Mouse (Mus musculus) heart, postnatal 0 days (tissue): ENCODE measurements around the gene Olfr1380. TPM values are rescaled to one million over a fixed set of nuclear protein-coding genes. Genes with fewer than 3 reads are reported as not detected.
"Not testable (repeated sequence)": the region's sequence is repeated elsewhere in the genome, so short reads cannot be mapped to it uniquely, and the experiment has no call there.

ENCODE experiments used
- ATAC-seq: fragments of 200-750 bp; cut with Nextera tagmentation; 2 replicates; pipeline ENCODE4 v1.8.0; 2017; ENCODE audit warnings: low read depth, moderate number of reproducible peaks, moderate library complexity; ENCODE audit not compliant: insufficient read depth
- DNase-seq: peaks from one replicate; pipeline ENCODE4 v3.0.0-alpha.2; 2016; ENCODE audit warnings: low spot score
- H3K27ac ChIP-seq: fragments of 300-500 bp; sonication (generic); 2 replicates; pipeline ENCODE4 v1.5.1; 2014; ENCODE audit warnings: low read depth, mild to moderate bottlenecking
- H3K27me3 ChIP-seq: fragments of 300-500 bp; sonication (generic); 2 replicates; pipeline ENCODE4 v1.6.1; 2014; ENCODE audit warnings: low read length, mixed read lengths; ENCODE audit not compliant: control insufficient read depth, insufficient read depth
- H3K36me3 ChIP-seq: fragments of 300-500 bp; sonication (generic); replicated peaks from 2 replicates; pipeline ENCODE4 v1.6.1; 2014; ENCODE audit warnings: low read length, mixed read lengths; ENCODE audit not compliant: control insufficient read depth, insufficient read depth
- H3K4me1 ChIP-seq: fragments of 300-500 bp; sonication (generic); 2 replicates; pipeline ENCODE4 v1.6.1; 2014; ENCODE audit warnings: antibody characterized with exemption; ENCODE audit not compliant: control insufficient read depth, insufficient read depth
- H3K4me2 ChIP-seq: fragments of 300-500 bp; sonication (generic); 2 replicates; pipeline ENCODE4 v1.6.1; 2014; ENCODE audit warnings: low read depth, mild to moderate bottlenecking, low read length, moderate library complexity
- H3K4me3 ChIP-seq: fragments of 300-500 bp; sonication (generic); 2 replicates; pipeline ENCODE4 v1.5.1; 2014; ENCODE audit warnings: low read depth, low read length
- H3K9ac ChIP-seq: fragments of 300-500 bp; sonication (generic); replicated peaks from 2 replicates; pipeline ENCODE4 v1.6.1; 2014; ENCODE audit warnings: low read depth, low read length, mixed read lengths
- H3K9me3 ChIP-seq: fragments of 300-500 bp; sonication (generic); replicated peaks from 2 replicates; pipeline ENCODE4 v1.6.1; 2016; ENCODE audit warnings: low read length; ENCODE audit not compliant: control insufficient read depth
- CTCF ChIP-seq: IDR thresholded peaks from 2 replicates; pipeline ENCODE4 v1.5.1; 2016; ENCODE audit warnings: antibody characterized with exemption, control low read depth, low read depth
- EP300 ChIP-seq: IDR thresholded peaks from 2 replicates; pipeline ENCODE4 v1.6.1; 2016; ENCODE audit warnings: antibody characterized with exemption, low read depth
- WGBS: fragments of 180-500 bp; shearing (Covaris S2); extraction: QIAGEN DNeasy Blood & Tissue Kit; methylation state at CpG from one replicate; pipeline ENCODE4 v1.1.7; 2014; 5-methylcytosine and 5-hydroxymethylcytosine counted together
- polyA plus RNA-seq: library from polyadenylated mRNA; unstranded; fragments of >200 nt; fragmentation: Nextera tagmentation; extraction: Ambion mirVana; gene quantifications from 2 replicates; pipeline ENCODE4 v1.2.1, GENCODE M21; 2015
- total RNA-seq: library from RNA; depleted of rRNA; stranded (reverse); fragments of >200 nt; gene quantifications from 2 replicates; pipeline ENCODE4 v1.2.3, GENCODE M21; 2014; ENCODE audit warnings: low replicate concordance

The Olfr1380 gene
- total and polyA plus RNA-seq, 2 experiments from 2014 or later: not detected

DNA sequence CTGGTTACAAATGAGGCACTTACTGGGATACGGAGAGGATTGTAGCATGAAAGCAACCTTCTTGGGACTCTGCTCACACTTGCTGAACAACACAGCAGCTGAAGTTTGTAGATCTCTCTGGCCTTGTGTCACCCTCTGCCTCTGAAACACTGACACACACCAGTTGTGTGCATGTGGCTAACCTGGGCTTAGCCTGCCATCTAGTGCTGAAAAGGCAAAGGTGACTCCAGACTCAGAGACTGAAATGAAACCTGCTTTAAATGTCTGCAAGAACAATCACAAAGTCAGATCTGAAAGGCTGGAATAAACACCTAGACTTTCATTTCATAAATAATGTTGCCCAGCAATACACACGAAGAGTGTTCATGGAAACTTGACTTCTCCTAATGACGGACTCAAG, 2.6 kb upstream of the Olfr1380 start:
- H3K27me3 ChIP-seq, H3K9ac ChIP-seq, DNase-seq, H3K9me3 ChIP-seq, H3K36me3 ChIP-seq, H3K4me3 ChIP-seq, H3K4me2 ChIP-seq, H3K27ac ChIP-seq, ATAC-seq, H3K4me1 ChIP-seq: not testable (repeated sequence)
- WGBS: 69% methylated on average over 3 of the region's 3 CpGs
- TF ChIP-seq CTCF: peak; percentile 32

DNA sequence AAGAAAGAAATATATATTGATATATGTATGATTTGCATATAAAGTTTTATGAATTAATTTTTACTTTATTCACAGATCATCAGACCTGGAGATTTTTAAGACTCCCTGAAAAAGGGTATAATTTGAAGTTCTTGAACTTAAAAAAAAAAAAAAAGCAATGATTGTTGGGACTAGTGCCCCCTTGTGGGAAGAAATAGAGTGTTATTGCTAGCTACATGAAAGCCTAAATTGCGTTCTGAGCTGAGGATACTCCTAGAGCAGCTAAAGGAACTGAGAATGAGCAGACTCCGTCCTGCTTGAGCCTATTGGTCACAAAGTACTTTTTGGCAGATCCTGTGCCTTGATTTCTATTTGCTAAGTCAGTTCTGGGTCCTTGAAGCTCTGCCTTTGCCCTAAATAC, 18.4 kb downstream of the Olfr1380 start:
- H3K4me2 ChIP-seq, H3K4me3 ChIP-seq, H3K27ac ChIP-seq, H3K36me3 ChIP-seq, H3K27me3 ChIP-seq, H3K9ac ChIP-seq, H3K9me3 ChIP-seq, ATAC-seq, H3K4me1 ChIP-seq: not testable (repeated sequence)
- peak; percentile 17 for DNase-seq
- peak; percentile 21; the same call in 1 of the 2 replicates for TF ChIP-seq CTCF
- WGBS: 37% methylated on average over 2 of the region's 2 CpGs

DNA sequence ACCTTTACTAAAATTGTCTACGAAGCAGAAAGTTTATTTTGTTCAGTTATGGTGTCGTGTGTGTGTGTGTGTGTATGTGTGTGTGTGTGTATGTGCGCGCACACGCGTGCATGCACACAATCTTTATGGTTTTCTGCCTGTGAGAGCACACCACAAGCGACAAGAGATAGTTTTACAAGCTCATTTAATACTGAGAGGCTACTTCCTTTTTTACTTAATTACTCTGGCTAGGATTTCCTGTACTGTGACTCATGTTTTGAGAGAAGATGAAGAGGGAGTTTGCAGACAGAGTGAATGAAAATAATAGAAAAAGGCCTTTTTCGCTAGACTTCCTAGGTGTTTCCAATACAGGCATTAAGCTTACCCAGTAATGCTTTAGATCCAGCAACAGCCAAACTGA, 23.8 kb downstream of the Olfr1380 start:
- H3K9ac ChIP-seq, DNase-seq, H3K4me2 ChIP-seq, H3K27ac ChIP-seq, ATAC-seq, H3K9me3 ChIP-seq, H3K36me3 ChIP-seq, H3K4me3 ChIP-seq, H3K27me3 ChIP-seq, H3K4me1 ChIP-seq: not testable (repeated sequence)
- 75% methylated on average over 8 of the region's 8 CpGs for WGBS

DNA sequence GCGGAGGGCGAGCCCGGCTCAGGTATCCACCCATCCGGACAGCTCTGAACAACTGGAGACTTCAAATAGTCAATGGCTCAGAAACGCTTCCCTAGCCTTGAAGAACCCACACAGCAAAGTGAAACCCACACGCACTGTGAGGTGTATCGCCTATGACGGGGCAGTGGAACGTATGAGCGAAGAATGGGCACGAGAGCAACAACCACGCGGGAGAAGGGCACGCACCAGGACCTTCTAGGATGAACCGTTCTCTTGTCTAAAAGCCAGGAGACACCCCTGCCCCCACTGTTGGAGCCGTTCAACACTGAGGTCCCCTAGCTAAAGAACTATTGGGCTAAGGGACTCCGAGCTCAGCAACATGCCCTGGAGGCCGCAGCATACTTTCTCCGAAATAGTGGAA, 33.5 kb downstream of the Olfr1380 start:
- no peak for ATAC-seq
- H3K27me3 ChIP-seq: no peaks in the 10 kb centered on the region
- no peaks in the 10 kb centered on the region for H3K36me3 ChIP-seq
- no peak overlapping the region for H3K4me3 ChIP-seq
- H3K9me3 ChIP-seq: no peaks in the 10 kb centered on the region
- H3K4me2 ChIP-seq: no peak overlapping the region
- no peaks in the 10 kb centered on the region for H3K4me1 ChIP-seq
- no peak for DNase-seq
- no peak for TF ChIP-seq CTCF
- no peak for TF ChIP-seq EP300
- 86% methylated on average over 19 of the region's 19 CpGs for WGBS
- H3K27ac ChIP-seq: no peak overlapping the region
- no peak overlapping the region for H3K9ac ChIP-seq

DNA sequence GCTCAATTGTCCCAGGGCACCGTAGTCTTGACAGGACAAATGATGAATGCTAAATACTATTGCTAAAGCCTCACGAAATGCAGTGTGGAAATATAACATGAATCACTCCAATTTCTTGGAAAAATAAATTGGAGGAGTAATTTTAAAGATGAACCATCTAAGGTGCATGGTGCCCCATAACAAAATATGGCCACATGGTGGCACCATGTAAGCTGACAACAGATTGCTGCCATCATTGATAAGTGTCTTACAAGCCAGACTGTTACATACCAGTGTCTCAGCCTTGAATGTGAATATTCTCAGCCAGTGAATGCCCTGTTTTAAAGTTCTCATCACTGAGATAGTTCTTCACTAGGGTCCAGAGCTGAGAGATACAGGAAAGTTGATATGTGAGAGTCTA, 40.5 kb downstream of the Olfr1380 start:
- 57% methylated on average over 2 of the region's 2 CpGs for WGBS
- H3K4me3 ChIP-seq: not testable (repeated sequence)

DNA sequence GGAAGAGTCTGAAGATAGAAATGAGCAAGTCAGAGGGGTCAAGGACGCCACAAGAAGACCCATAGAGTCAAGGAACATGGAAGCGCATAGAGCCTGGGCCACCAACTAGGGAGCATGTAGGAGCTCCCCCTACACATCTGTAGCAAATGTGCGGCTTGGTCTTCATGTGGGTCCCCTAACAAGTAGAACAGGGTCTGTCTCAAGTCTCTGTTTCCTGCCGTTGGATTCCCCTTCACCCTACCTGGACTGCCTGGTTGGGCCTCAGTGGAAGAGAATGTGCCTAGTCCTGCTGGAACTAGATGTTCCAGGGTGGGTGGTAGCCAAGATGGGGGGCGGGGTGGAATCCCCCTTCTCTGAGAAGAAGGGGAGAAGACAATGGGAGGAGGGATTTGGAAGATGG, 51.6 kb downstream of the Olfr1380 start:
- not testable (repeated sequence) for H3K27me3 ChIP-seq, H3K9ac ChIP-seq, H3K9me3 ChIP-seq, H3K4me2 ChIP-seq, ATAC-seq, DNase-seq, H3K27ac ChIP-seq, H3K4me3 ChIP-seq, H3K36me3 ChIP-seq, H3K4me1 ChIP-seq
- WGBS: 82% methylated on average over 5 of the region's 5 CpGs

More for the DNA sequence above, 40.5 kb downstream of the Olfr1380 start:
- peak; percentile 43 for TF ChIP-seq CTCF
- not testable (repeated sequence) for H3K36me3 ChIP-seq, H3K9me3 ChIP-seq, DNase-seq, ATAC-seq, H3K27me3 ChIP-seq, H3K4me2 ChIP-seq, H3K4me1 ChIP-seq, H3K9ac ChIP-seq, H3K27ac ChIP-seq

DNA sequence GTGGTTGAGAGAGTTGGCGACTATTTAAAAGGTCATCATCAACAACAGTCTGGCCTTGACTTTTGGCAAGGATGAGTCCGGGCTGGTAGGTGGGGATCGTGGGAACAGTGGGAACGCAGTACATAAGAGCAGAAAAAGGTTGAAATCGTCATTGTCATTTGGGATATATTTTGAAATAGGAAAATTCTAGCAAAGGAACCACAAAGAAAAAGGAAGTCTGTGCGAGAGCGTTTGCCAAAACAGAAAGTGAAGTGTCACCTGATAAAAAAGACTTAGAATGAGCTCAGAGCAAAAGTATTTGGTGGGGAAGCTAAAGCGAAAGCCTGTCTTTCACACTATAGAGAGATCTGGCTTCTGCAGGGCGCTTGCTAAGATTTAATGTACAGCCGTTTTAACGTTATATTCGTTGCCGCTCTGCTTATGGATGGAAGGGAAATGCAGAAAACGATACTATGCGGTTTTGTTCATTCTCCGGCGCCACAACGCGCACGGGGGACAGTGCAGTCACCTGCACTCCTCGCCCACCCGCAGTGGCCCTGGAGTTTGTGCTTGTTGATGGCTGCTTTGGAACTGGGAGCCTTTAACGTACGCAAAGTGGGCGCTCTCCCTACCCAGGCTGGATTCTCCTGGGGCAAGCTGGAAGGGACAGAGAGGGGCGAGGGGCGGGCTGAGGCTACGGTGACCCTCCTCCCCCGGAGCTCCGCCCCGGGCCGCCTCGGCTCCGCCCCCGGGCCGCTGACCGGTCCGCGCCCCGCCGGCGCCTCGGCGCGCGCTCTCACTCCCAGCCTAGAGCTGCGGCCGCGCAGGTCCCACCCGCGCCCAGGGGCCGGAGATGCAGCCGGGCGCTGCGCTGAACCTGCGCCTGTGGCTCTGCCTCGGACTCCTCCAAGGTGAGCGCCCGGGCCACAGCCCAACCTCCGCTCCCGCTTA, 52.5 kb downstream of the Olfr1380 start, which contains the start of gene Flt4:
Flt4 (plus strand) TSS at position 326 of the 930 bp plus-strand sequence.
- 2% methylated on average over 45 of the region's 61 CpGs for WGBS
- DNase-seq (peak; percentile 44), ATAC-seq (peak; percentile 88)
- Histone ChIP-seq H3K9ac (peak within 1 kb of the TSS; percentile 50), H3K27ac (peak within 1 kb of the TSS; percentile 64), H3K4me3 (peak within 1 kb of the TSS; percentile 63), H3K4me2 (peak within 1 kb of the TSS; percentile 76)
- H3K27me3 ChIP-seq, H3K9me3 ChIP-seq, H3K36me3 ChIP-seq, H3K4me1 ChIP-seq: not testable (repeated sequence)
